Mouse (Mus musculus) limb, embryonic 11.5 days (tissue): ENCODE results near the gene Smug1. TPM values are rescaled to one million over a fixed set of nuclear protein-coding genes. Genes with fewer than 3 reads are reported as not detected.

Experiments used
- ATAC-seq: fragments of 200-750 bp; cut with Nextera tagmentation; 2 replicates; pipeline ENCODE4 v1.8.0; 2017; ENCODE audit warnings: low read depth; ENCODE audit not compliant: insufficient number of reproducible peaks, low FRiP score, low TSS enrichment
- DNase-seq: peaks from one replicate; pipeline ENCODE4 v3.0.0-alpha.2; 2015; ENCODE audit warnings: low spot score
- H3K27ac ChIP-seq: fragments of 300-500 bp; sonication (generic); replicated peaks from 2 replicates; pipeline ENCODE4 v1.5.1; 2014; ENCODE audit warnings: low read depth, mild to moderate bottlenecking, low read length
- H3K27me3 ChIP-seq: fragments of 300-500 bp; sonication (generic); 2 replicates; pipeline ENCODE4 v1.6.1; 2014; ENCODE audit warnings: mild to moderate bottlenecking, low read length, mixed read lengths; ENCODE audit not compliant: control insufficient read depth, insufficient read depth
- H3K36me3 ChIP-seq: fragments of 300-500 bp; sonication (generic); 2 replicates; pipeline ENCODE4 v1.6.1; 2014; ENCODE audit warnings: mild to moderate bottlenecking, low read length, moderate library complexity, mixed read lengths; ENCODE audit not compliant: control insufficient read depth, insufficient read depth
- H3K4me1 ChIP-seq: fragments of 300-500 bp; sonication (generic); 2 replicates; pipeline ENCODE4 v1.6.1; 2014; ENCODE audit warnings: low read length, mixed read lengths; ENCODE audit not compliant: control insufficient read depth, insufficient read depth
- H3K4me2 ChIP-seq: fragments of 300-500 bp; sonication (generic); 2 replicates; pipeline ENCODE4 v1.6.1; 2014; ENCODE audit warnings: low read depth, mild to moderate bottlenecking, moderate library complexity; ENCODE audit not compliant: severe bottlenecking
- H3K4me3 ChIP-seq: fragments of 300-500 bp; sonication (generic); 2 replicates; pipeline ENCODE4 v1.5.1; 2014; ENCODE audit warnings: low read depth, low read length
- H3K9ac ChIP-seq: fragments of 300-500 bp; sonication (generic); 2 replicates; pipeline ENCODE4 v1.6.1; 2014; ENCODE audit warnings: mild to moderate bottlenecking, low read length
- H3K9me3 ChIP-seq: fragments of 300-500 bp; sonication (generic); 2 replicates; pipeline ENCODE4 v1.6.1; 2016; ENCODE audit warnings: low read length; ENCODE audit not compliant: control insufficient read depth
- WGBS: fragments of 180-500 bp; shearing (Covaris S2); extraction: QIAGEN DNeasy Blood & Tissue Kit; methylation state at CpG from one replicate; pipeline ENCODE4 v1.1.7; 2014; 5-methylcytosine and 5-hydroxymethylcytosine counted together
- polyA plus RNA-seq: library from polyadenylated mRNA; unstranded; fragments of >200 nt; fragmentation: Nextera tagmentation; extraction: Ambion mirVana; gene quantifications from 2 replicates; pipeline ENCODE4 v1.2.1, GENCODE M21; 2014

The Smug1 gene
- polyA plus RNA-seq, 1 experiment from 2014 or later, result 14.4 TPM

DNA sequence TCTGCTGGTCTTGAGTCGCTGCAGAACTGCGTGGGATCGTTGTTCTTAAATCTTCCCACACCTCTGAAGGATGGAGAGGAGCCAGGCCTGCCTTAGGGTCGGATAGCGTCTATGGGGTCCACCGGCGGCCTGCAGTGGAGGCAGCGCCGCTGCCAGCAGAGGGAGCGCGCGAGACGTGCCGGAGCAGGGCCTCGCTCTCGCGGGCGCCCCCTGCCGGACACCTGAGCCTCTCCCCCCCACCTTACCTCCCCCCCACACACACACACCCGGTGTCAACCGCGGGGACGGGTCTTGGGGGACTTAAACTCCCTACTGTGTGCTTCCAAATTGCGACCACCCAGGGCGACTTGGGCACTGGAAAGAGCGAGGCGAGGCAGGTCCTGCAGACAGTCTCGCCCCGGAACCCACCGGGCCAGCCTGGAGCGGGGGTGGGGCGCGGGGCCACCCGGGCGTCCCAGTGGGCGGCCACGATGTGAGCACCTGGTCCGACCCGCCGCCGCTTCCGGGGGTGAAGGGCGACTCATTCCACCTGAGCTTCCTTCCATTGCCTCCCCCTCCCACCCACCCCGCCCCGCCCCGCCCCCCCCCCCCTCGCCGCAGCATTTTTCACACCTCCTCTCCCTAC, 15.4 kb upstream of the Smug1 start:
- no peaks in the 10 kb centered on the region; the same call in 1 of the 2 replicates for H3K9me3 ChIP-seq
- no peak overlapping the region for H3K27ac ChIP-seq
- peak overlapping the region; percentile 14; the same call in 1 of the 2 replicates for H3K4me3 ChIP-seq
- WGBS, result under 1% methylated on average over 41 of the region's 48 CpGs
- peak; percentile 28; the same call in 1 of the 2 replicates for ATAC-seq
- peak overlapping the region; percentile 36 for H3K4me2 ChIP-seq
- 0 out of 2 replicates have a peak, but pooled peaks cover 5% of the 10 kb centered on the region for H3K27me3 ChIP-seq
- H3K36me3 ChIP-seq, result no peaks in the 10 kb centered on the region
- DNase-seq, result peak; percentile 93
- 0 out of 2 replicates have a peak overlapping the region, but pooled peaks have one; percentile 7 for H3K9ac ChIP-seq
- peaks cover 28% of the 10 kb centered on the region for H3K4me1 ChIP-seq

DNA sequence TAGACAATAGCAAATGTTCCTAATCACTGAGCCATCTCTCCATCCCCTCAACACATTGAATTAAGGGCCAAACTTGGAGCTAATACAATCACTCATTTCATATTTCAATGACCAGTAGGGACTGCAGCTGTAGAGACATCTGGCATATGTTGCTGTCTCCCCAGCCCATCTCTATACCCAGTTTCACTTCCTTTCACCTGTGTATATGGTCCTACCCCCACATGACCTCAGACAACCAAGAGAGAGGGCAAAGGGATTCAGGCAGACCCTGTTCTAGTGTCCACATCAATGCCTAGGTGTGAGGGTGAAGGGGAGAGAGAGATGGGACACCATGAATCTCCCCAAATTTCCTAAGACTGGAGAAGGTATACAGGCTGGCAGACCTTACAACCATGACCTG, 13.5 kb upstream of the Smug1 start:
- Histone ChIP-seq H3K4me1 (peaks cover 34% of the 10 kb centered on the region), H3K36me3 (no peaks in the 10 kb centered on the region), H3K9me3 (no peaks in the 10 kb centered on the region; the same call in 1 of the 2 replicates), H3K4me2 (no peak overlapping the region), H3K4me3 (no peak overlapping the region), H3K27ac (no peak overlapping the region), H3K27me3 (peaks cover 12% of the 10 kb centered on the region), H3K9ac (no peak overlapping the region)
- no peak for ATAC-seq
- no peak for DNase-seq

DNA sequence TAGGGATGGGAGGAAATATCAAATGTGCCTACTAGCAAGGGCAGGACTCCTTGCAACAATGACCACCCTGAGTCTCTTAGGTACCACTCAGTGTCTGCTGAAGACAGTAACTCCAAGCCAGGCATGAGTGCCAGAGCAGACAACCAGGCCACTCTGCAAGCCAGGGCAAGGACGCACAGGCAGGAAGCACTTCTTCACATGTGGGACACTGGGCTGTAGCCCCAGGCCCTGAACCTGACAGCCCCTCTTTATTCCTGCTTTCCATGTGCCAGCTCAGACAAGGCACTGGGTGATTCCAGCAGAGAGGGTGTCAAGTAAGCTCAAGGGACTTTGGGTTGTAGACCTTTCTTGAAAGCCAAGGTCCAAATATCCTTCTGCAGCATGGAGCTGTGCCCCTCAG, 11.9 kb upstream of the Smug1 start:
- Histone ChIP-seq H3K4me2 (no peak overlapping the region), H3K9me3 (no peaks in the 10 kb centered on the region; the same call in 1 of the 2 replicates), H3K36me3 (no peaks in the 10 kb centered on the region), H3K9ac (no peak overlapping the region), H3K4me1 (peaks cover 31% of the 10 kb centered on the region), H3K4me3 (no peak overlapping the region), H3K27ac (no peak overlapping the region), H3K27me3 (peaks cover 21% of the 10 kb centered on the region)
- DNase-seq, result no peak
- ATAC-seq, result no peak
- 48% methylated on average over 1 of the region's 1 CpGs for WGBS

DNA sequence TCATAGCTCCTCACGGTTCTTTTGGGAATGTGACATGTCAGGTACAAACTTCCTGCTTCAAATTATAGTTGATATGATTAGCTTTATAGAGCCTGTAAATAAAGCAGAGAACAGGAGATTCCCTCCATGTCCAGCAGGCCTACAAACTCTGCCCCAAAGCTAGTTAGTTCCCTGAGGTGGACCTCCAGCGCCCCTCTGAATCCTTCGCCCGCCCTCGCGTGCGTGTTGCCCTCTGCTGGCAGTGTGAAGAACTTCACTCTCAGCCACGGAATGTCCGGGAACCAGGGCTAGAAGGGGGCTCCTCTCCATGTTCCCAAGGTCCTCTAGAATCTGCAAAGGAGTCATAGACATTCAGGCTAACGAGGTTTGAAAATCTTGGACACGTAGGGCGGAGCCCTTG, 11.2 kb upstream of the Smug1 start:
- Histone ChIP-seq H3K27me3 (peaks cover 25% of the 10 kb centered on the region), H3K4me3 (no peak overlapping the region), H3K9ac (no peak overlapping the region), H3K4me2 (no peak overlapping the region), H3K4me1 (peaks cover 28% of the 10 kb centered on the region), H3K27ac (no peak overlapping the region), H3K36me3 (no peaks in the 10 kb centered on the region), H3K9me3 (no peaks in the 10 kb centered on the region; the same call in 1 of the 2 replicates)
- DNase-seq (peak; percentile 83), ATAC-seq (no peak)
- WGBS, result 6% methylated on average over 12 of the region's 12 CpGs

DNA sequence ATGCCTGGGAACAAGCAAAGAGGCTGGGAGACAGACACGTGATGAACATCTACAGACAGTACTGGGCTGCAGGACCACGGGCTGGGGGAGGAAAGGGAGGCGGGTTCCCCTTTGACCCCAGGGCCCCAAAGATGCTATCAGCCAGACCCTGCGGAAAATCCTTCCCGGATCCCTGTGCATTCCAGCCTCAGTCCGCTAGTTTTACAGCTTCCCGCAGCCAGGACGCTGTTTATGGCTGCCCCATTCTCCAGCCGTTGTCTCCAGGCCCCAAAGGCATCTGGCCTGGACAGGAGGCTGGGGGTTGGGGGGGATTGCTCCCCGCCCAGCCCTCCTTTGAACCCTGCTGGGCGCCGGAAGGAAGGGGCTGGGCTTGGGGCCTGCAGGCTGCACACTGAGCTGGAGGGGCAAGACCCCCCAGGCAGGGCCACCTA, 10.7 kb upstream of the Smug1 start:
- WGBS, result 0% methylated on average over 12 of the region's 12 CpGs
- no peaks in the 10 kb centered on the region for H3K36me3 ChIP-seq
- H3K4me3 ChIP-seq, result no peak overlapping the region
- H3K9ac ChIP-seq, result no peak overlapping the region
- H3K4me2 ChIP-seq, result peak overlapping the region; percentile 10; the same call in 1 of the 2 replicates
- ATAC-seq, result peak; percentile 41; the same call in 1 of the 2 replicates
- peaks cover 26% of the 10 kb centered on the region for H3K27me3 ChIP-seq
- H3K27ac ChIP-seq, result no peak overlapping the region
- DNase-seq, result peak; percentile 70
- no peaks in the 10 kb centered on the region; the same call in 1 of the 2 replicates for H3K9me3 ChIP-seq
- peaks cover 24% of the 10 kb centered on the region for H3K4me1 ChIP-seq

DNA sequence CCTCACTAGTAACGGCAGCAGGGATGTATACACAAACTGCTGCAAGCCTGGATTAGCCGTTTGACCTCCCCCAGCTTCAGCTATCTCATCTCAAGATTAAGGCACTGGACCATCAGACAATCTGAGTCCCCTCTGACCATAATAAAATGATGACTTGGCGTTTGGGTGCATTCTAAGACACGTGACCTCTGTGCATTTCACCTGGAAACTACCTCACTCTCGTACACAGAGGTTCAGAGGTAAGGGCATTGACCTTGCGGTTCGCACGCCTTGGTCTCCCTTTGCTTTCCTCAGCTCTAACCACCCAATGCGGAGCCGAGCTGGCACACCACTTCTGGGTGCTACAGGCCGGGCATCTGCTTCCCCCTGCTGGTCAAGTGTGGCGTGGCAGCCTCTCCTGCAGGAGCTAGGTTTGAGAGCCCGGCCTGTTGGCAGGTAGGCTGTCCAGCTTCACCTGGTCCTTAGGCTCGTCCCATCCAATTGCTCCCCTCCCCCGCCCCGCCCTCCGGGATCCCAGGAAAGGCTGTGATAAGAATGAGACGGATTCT, 10.1 kb upstream of the Smug1 start:
- no peak overlapping the region for H3K4me3 ChIP-seq
- H3K4me2 ChIP-seq, result peak overlapping the region; percentile 10; the same call in 1 of the 2 replicates
- H3K9ac ChIP-seq, result no peak overlapping the region
- H3K27me3 ChIP-seq, result peaks cover 33% of the 10 kb centered on the region
- H3K27ac ChIP-seq, result no peak overlapping the region
- H3K4me1 ChIP-seq, result peaks cover 26% of the 10 kb centered on the region
- WGBS, result 1% methylated on average over 18 of the region's 18 CpGs
- peak; percentile 98 for DNase-seq
- H3K9me3 ChIP-seq, result no peaks in the 10 kb centered on the region; the same call in 1 of the 2 replicates
- ATAC-seq, result peak; percentile 33; the same call in 1 of the 2 replicates
- no peaks in the 10 kb centered on the region for H3K36me3 ChIP-seq

DNA sequence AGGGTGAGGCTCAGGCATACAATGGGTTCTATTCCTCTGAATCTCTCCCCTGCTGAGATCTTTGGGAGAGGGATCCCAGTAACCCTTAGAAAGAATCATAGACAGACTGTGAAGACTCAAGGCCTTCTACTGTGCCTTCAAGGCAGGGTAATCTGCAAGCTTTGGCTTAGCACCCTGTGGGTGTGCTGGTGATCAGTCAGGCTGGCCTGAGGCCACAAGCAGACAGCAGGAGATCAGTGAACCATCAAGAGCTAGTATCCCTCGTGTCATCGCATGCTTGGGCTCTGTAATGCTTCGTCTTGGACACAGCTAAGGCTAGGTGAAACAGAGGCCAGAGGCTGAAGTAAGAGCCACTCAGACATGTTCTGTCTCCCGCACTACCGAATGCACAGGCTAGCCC, 6.4 kb upstream of the Smug1 start:
- H3K4me2 ChIP-seq, result no peak overlapping the region
- WGBS, result 78% methylated on average over 5 of the region's 5 CpGs
- H3K36me3 ChIP-seq, result no peaks in the 10 kb centered on the region
- no peak overlapping the region for H3K4me3 ChIP-seq
- ATAC-seq (no peak), DNase-seq (no peak)
- H3K27me3 ChIP-seq, result peaks cover 66% of the 10 kb centered on the region
- H3K9me3 ChIP-seq, result no peaks in the 10 kb centered on the region
- no peak overlapping the region for H3K27ac ChIP-seq
- H3K9ac ChIP-seq, result no peak overlapping the region
- H3K4me1 ChIP-seq, result peaks cover 33% of the 10 kb centered on the region

DNA sequence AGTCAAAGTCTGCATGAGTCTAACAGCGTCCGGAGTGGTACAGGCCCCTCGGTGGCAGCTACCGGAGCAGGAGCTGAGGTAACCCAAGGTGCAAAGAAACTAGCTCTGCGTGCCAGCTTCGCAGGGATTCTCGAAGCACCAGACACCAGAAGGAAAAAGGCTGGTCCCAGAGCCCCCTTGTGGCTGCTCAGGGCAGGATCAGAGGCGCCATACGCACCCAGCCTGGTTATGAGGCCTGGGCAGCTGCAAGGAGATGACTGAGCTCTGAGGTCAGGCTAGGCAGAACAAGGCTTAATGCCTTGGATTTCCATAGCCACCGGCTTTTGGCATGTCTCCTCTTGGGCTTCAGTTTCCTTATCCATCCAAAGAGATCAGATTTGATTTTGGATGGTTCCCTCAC, 5.6 kb upstream of the Smug1 start:
- DNase-seq, result peak; percentile 89

More for the DNA sequence above, 5.6 kb upstream of the Smug1 start:
- 3% methylated on average over 10 of the region's 10 CpGs for WGBS
- Histone ChIP-seq H3K9ac (no peak overlapping the region), H3K27me3 (peaks cover 73% of the 10 kb centered on the region), H3K36me3 (no peaks in the 10 kb centered on the region), H3K4me2 (peak overlapping the region; percentile 11; the same call in 1 of the 2 replicates), H3K27ac (no peak overlapping the region), H3K4me3 (no peak overlapping the region), H3K9me3 (no peaks in the 10 kb centered on the region), H3K4me1 (peaks cover 28% of the 10 kb centered on the region)
- no peak for ATAC-seq
